Comparison of ENCODE assay signal across 24 mouse cellular contexts in genomic region chr6:136993574-136993973, GRCm38 (mm10). TPM values are rescaled to one million over a fixed set of nuclear protein-coding genes. Genes with fewer than 3 reads are reported as not detected.
DNase-seq lines count a peak whose midpoint lies in the region; ATAC-seq and TF ChIP-seq lines count a peak whose summit lies in the region.
"Had no signal": no experiment of that assay in that cellular context is flagged by ENCODE, and none has a peak within 500 bp of the region (broad histone marks: within the 10 kb centered on the region; RNA-seq: fewer than 3 reads in every experiment).

No protein-coding gene starts in this region.

- no peak for DNase-seq in limb, embryonic 10.5 days (ENCODE audit: low spot score)
- DNase-seq in stomach, postnatal 0 days (ENCODE audit: low spot score), result no peak
- no peak for DNase-seq in cerebellum, adult 2 months
- DNase-seq: adrenal gland, adult 2 months; adrenal gland, postnatal 14 days; cerebellum, adult 11 months; cerebellum, adult 8-10 months; cerebellum, postnatal 10 days; cerebellum, postnatal 36 days; gastrocnemius, postnatal 25 days; heart, adult 2 months; heart, postnatal 14 days; heart, postnatal 4 days had no signal

- H3K4me2 ChIP-seq in limb, embryonic 15.5 days, result no peak overlapping the region
- no peak overlapping the region for H3K4me2 ChIP-seq in stomach, embryonic 16.5 days (ENCODE audit: low read depth, low read length)
- no peak overlapping the region for H3K4me2 ChIP-seq in stomach, postnatal 0 days (replicated peaks; ENCODE audit: low read depth)
- H3K4me2 ChIP-seq: embryonic facial prominence, embryonic 12.5 days; forebrain, embryonic 12.5 days; forebrain, embryonic 15.5 days; heart, embryonic 13.5 days; hindbrain, embryonic 15.5 days had no signal

- no peak overlapping the region for H3K9ac ChIP-seq in limb, embryonic 15.5 days
- no peak overlapping the region for H3K9ac ChIP-seq in stomach, embryonic 16.5 days (ENCODE audit: low read length)
- no peak overlapping the region for H3K9ac ChIP-seq in stomach, postnatal 0 days (ENCODE audit: low read length)
- H3K9ac ChIP-seq: embryonic facial prominence, embryonic 12.5 days; forebrain, embryonic 12.5 days; forebrain, embryonic 15.5 days; heart, embryonic 13.5 days; hindbrain, embryonic 15.5 days had no signal

- 0 out of 2 replicates have a peak, but pooled peaks cover 8% of the 10 kb centered on the region for H3K4me1 ChIP-seq in limb, embryonic 15.5 days
- peaks cover 3% of the 10 kb centered on the region; the same call in 1 of the 2 replicates for H3K4me1 ChIP-seq in limb, embryonic 10.5 days
- H3K4me1 ChIP-seq in stomach, embryonic 16.5 days (ENCODE audit: control insufficient read depth, insufficient read depth, low read length), result peaks cover 6% of the 10 kb centered on the region; the same call in 1 of the 2 replicates
- no peaks in the 10 kb centered on the region for H3K4me1 ChIP-seq in stomach, postnatal 0 days (replicated peaks; ENCODE audit: control insufficient read depth, insufficient read depth)
- no peaks in the 10 kb centered on the region for H3K4me1 ChIP-seq in cerebellum, adult 2 months (ENCODE audit: control insufficient read depth, insufficient read depth, low read length)

- no peak for TF ChIP-seq EP300 in stomach, postnatal 0 days (optimal IDR thresholded peaks at IDR 0.05)

- no peaks in the 10 kb centered on the region for H3K9me3 ChIP-seq in limb, embryonic 15.5 days
- H3K9me3 ChIP-seq in limb, embryonic 10.5 days (replicated peaks), result no peaks in the 10 kb centered on the region
- no peaks in the 10 kb centered on the region for H3K9me3 ChIP-seq in stomach, embryonic 16.5 days (replicated peaks; ENCODE audit: control insufficient read depth, low read length)
- H3K9me3 ChIP-seq in stomach, postnatal 0 days (ENCODE audit: control insufficient read depth, low read length), result no peaks in the 10 kb centered on the region
- H3K9me3 ChIP-seq: embryonic facial prominence, embryonic 12.5 days; forebrain, embryonic 12.5 days; forebrain, embryonic 15.5 days; heart, embryonic 10.5 days; heart, embryonic 13.5 days; hindbrain, embryonic 15.5 days had no signal

- no peaks in the 10 kb centered on the region for H3K27me3 ChIP-seq in limb, embryonic 15.5 days
- H3K27me3 ChIP-seq in limb, embryonic 10.5 days (ENCODE audit: low read depth, poor library complexity, severe bottlenecking), result no peaks in the 10 kb centered on the region
- H3K27me3 ChIP-seq in stomach, embryonic 16.5 days (ENCODE audit: control insufficient read depth, insufficient read depth, low read length), result no peaks in the 10 kb centered on the region
- H3K27me3 ChIP-seq in stomach, postnatal 0 days (ENCODE audit: control insufficient read depth, insufficient read depth, low read length), result no peaks in the 10 kb centered on the region
- H3K27me3 ChIP-seq in cerebellum, adult 2 months (ENCODE audit: control insufficient read depth, insufficient read depth, low read length), result no peaks in the 10 kb centered on the region; the same call in 1 of the 2 replicates
- H3K27me3 ChIP-seq: embryonic facial prominence, embryonic 12.5 days; forebrain, embryonic 12.5 days; forebrain, embryonic 15.5 days; hindbrain, embryonic 15.5 days had no signal

- 64% methylated on average over 4 of the region's 4 CpGs for whole genome bisulfite sequencing in limb, embryonic 15.5 days
- 77% methylated on average over 4 of the region's 4 CpGs for WGBS in limb, embryonic 10.5 days
- WGBS in stomach, embryonic 16.5 days, result 25% methylated on average over 4 of the region's 4 CpGs
- 21% methylated on average over 4 of the region's 4 CpGs for WGBS in stomach, postnatal 0 days
- 89% methylated on average over 4 of the region's 4 CpGs for WGBS in cerebellum, adult 2 months

- TF ChIP-seq CTCF in stomach, postnatal 0 days (IDR thresholded peaks at IDR 0.05; ENCODE audit: low read depth), result no peak
- TF ChIP-seq CTCF in cerebellum, adult 2 months (IDR thresholded peaks at IDR 0.05; ENCODE audit: borderline replicate concordance, insufficient read depth, low read depth, low read length), result no peak

- peak overlapping the region; percentile 69 for H3K27ac ChIP-seq in limb, embryonic 15.5 days
- no peak overlapping the region for H3K27ac ChIP-seq in limb, embryonic 10.5 days
- H3K27ac ChIP-seq in stomach, embryonic 16.5 days (ENCODE audit: low read length), result 0 out of 2 replicates have a peak overlapping the region, but pooled peaks have one; percentile 21
- H3K27ac ChIP-seq in stomach, postnatal 0 days (replicated peaks), result no peak overlapping the region
- H3K27ac ChIP-seq in cerebellum, adult 2 months (ENCODE audit: insufficient read depth, low read length), result no peak overlapping the region
- H3K27ac ChIP-seq: embryonic facial prominence, embryonic 12.5 days; forebrain, embryonic 12.5 days; forebrain, embryonic 15.5 days; heart, adult 2 months; heart, embryonic 10.5 days; heart, embryonic 13.5 days; hindbrain, embryonic 15.5 days had no signal

- no peaks in the 10 kb centered on the region for H3K36me3 ChIP-seq in limb, embryonic 15.5 days
- no peaks in the 10 kb centered on the region for H3K36me3 ChIP-seq in limb, embryonic 10.5 days
- H3K36me3 ChIP-seq in stomach, embryonic 16.5 days (ENCODE audit: control insufficient read depth, insufficient read depth, low read length), result no peaks in the 10 kb centered on the region
- no peaks in the 10 kb centered on the region for H3K36me3 ChIP-seq in stomach, postnatal 0 days (ENCODE audit: control insufficient read depth, insufficient read depth, low read length)
- H3K36me3 ChIP-seq: embryonic facial prominence, embryonic 12.5 days; forebrain, embryonic 12.5 days; forebrain, embryonic 15.5 days; heart, embryonic 10.5 days; heart, embryonic 13.5 days; hindbrain, embryonic 15.5 days had no signal

- ATAC-seq in limb, embryonic 15.5 days (ENCODE audit: insufficient number of reproducible peaks, low FRiP score, low TSS enrichment, low read depth), result no peak
- ATAC-seq in stomach, embryonic 16.5 days (ENCODE audit: insufficient read depth, low FRiP score), result no peak
- ATAC-seq in stomach, postnatal 0 days (ENCODE audit: low FRiP score, low TSS enrichment), result no peak
- peak; percentile 49 for ATAC-seq in megakaryocyte progenitor cell, adult 5-6 weeks (replicated peaks; ENCODE audit: poor library complexity)
- ATAC-seq: CD4-positive, CD25-positive, alpha-beta regulatory T cell, adult 4 months; forebrain, embryonic 15.5 days had no signal

- H3K4me3 ChIP-seq in limb, embryonic 15.5 days, result no peak overlapping the region
- H3K4me3 ChIP-seq in limb, embryonic 10.5 days, result no peak overlapping the region
- no peak overlapping the region for H3K4me3 ChIP-seq in stomach, embryonic 16.5 days (replicated peaks; ENCODE audit: low read length)
- H3K4me3 ChIP-seq in stomach, postnatal 0 days (ENCODE audit: low read depth, low read length), result no peak overlapping the region
- H3K4me3 ChIP-seq in cerebellum, adult 2 months (replicated peaks; ENCODE audit: insufficient read depth, low read depth, low read length), result no peak overlapping the region
- H3K4me3 ChIP-seq: embryonic facial prominence, embryonic 12.5 days; erythroblast, embryonic 14.5 days; forebrain, embryonic 12.5 days; forebrain, embryonic 15.5 days; heart, adult 2 months; heart, embryonic 10.5 days; heart, embryonic 13.5 days; hindbrain, embryonic 15.5 days had no signal

- TF ChIP-seq POLR2A in cerebellum, adult 2 months (IDR thresholded peaks at IDR 0.05; ENCODE audit: borderline replicate concordance, insufficient read depth, low read length), result no peak

RNA-seq across cellular contexts. Expression of gene Arhgdib, which starts 51.9 kb away (rescaled TPM):
- 166 and 167 TPM in 2 replicates for polyA plus RNA-seq in limb, embryonic 15.5 days (2015; fragmentation: Nextera tagmentation; extraction: Ambion mirVana)
- 30.2 and 32.5 TPM in 2 replicates for polyA plus RNA-seq in limb, embryonic 10.5 days (2016; fragmentation: Nextera tagmentation; extraction: Ambion mirVana)
- 57.8 and 69.5 TPM in 2 replicates for polyA plus RNA-seq in stomach, embryonic 16.5 days (2015; fragmentation: Nextera tagmentation; extraction: Ambion mirVana)
- 27.3 and 34.9 TPM in 2 replicates for polyA plus RNA-seq in stomach, postnatal 0 days (2015; fragmentation: Nextera tagmentation; extraction: Ambion mirVana)
- 2,686 and 2,904 TPM in 2 replicates for total RNA-seq in megakaryocyte progenitor cell, adult 5-6 weeks (2015)
- 1,309 and 1,334 TPM in 2 replicates for total RNA-seq in megakaryocyte progenitor cell, adult 5-6 weeks (2017)
- polyA plus RNA-seq in cerebellum, adult 2 months (2012; rRNA removed), result 10.1 and 10.5 TPM in 2 replicates

Comparison
In these comparisons a context has a peak if more than half of its experiments do, and no peak if none do; other contexts are left out.
1. H3K27ac ChIP-seq: peak in limb, embryonic 15.5 days (single experiment) and stomach, embryonic 16.5 days (single experiment); none in limb, embryonic 10.5 days (single experiment), stomach, postnatal 0 days (single experiment) and cerebellum, adult 2 months (single experiment).